Mouse (Mus musculus): Measurements from ENCODE around the gene Ntm. TPM values are rescaled to one million over a fixed set of nuclear protein-coding genes. Genes with fewer than 3 reads are reported as not detected.

The Ntm gene
- polyA plus RNA-seq, 1 experiment from 2014 or later, result 39.6 TPM

DNA sequence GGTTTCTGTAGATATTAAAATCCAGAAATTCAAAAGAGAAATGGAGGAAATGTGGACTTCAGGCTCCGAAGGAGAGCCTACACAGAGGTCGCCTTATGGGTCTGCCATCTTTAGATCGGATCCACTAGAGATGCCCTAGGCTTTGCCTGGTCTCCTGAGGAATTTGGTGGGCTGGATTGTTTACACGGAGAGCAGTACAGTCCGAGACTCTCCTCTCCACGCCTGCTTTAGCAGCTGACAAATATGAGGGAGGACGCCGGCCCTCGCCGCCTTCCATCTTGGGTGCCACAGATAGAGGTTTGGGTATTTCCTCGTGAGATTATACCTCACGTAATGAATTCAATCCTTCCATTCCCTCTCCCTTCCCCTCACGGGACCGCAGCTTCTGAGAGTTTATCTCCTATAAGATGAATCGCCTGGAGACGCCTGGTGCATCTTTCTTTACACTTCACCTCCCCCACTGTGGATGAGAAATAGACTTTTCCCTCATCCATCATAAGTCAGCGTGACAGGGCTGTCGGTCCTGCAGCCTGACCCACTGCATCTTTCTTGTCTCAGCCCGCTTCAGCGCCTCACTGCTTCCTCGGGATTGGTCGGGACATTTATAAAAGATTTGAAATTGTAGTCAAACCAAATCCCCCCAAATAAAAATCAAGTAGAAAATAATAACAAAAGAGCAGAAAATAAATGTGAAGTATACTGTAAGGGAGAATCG lies 191.7 kb downstream of the Ntm start:
- H3K4me2 ChIP-seq, result peak overlapping the region; percentile 43

DNA sequence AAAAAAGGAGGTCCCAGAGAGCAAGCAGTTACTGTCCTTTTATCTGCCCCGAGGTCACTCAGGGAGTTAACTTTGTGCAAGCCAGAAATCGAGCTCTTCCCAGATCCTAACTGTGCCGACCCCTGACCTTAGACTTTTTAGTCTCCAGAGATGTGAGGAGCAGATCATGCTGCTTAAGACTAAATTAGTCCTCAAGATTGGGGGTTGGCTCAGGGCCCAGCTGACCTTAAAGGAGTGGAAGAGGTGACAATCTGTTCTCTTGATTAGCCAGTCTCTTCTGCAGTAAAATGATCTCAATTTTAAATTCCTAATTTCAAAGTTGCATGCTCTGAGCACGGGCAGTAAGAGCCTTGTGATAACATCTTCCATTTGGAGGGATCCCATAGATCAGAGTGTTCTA lies 193.6 kb downstream of the Ntm start:
- ATAC-seq (ENCODE audit: extremely low read depth, insufficient number of reproducible peaks, low FRiP score, low TSS enrichment), result no peak
- no peaks in the 10 kb centered on the region for H3K36me3 ChIP-seq
- no peak overlapping the region for H3K4me3 ChIP-seq
- H3K9ac ChIP-seq, result no peak overlapping the region
- peaks cover 22% of the 10 kb centered on the region; the same call in 1 of the 2 replicates for H3K4me1 ChIP-seq
- H3K27me3 ChIP-seq (replicated peaks), result peaks cover under 1% of the 10 kb centered on the region
- H3K4me2 ChIP-seq, result no peak overlapping the region
- H3K9me3 ChIP-seq, result no peaks in the 10 kb centered on the region
- 39% methylated on average over 4 of the region's 4 CpGs for WGBS
- H3K27ac ChIP-seq (replicated peaks), result no peak overlapping the region

More for the DNA sequence above, 191.7 kb downstream of the Ntm start:
- Histone ChIP-seq H3K9me3 (no peaks in the 10 kb centered on the region), H3K27me3 (replicated peaks) (no peaks in the 10 kb centered on the region), H3K4me1 (peaks cover 22% of the 10 kb centered on the region; the same call in 1 of the 2 replicates), H3K9ac (no peak overlapping the region), H3K27ac (replicated peaks) (peak overlapping the region; percentile 56; the same call in 1 of the 2 replicates), H3K4me3 (no peak overlapping the region), H3K36me3 (no peaks in the 10 kb centered on the region)
- WGBS, result 42% methylated on average over 23 of the region's 23 CpGs
- no peak for ATAC-seq (ENCODE audit: extremely low read depth, insufficient number of reproducible peaks, low FRiP score, low TSS enrichment)

- no peak for ATAC-seq (ENCODE audit: extremely low read depth, insufficient number of reproducible peaks, low FRiP score, low TSS enrichment)
- Histone ChIP-seq H3K4me2 (no peak overlapping the region), H3K27me3 (replicated peaks) (peaks cover 24% of the 10 kb centered on the region), H3K9ac (no peak overlapping the region), H3K4me3 (no peak overlapping the region), H3K36me3 (no peaks in the 10 kb centered on the region), H3K4me1 (peaks cover 13% of the 10 kb centered on the region; the same call in 1 of the 2 replicates), H3K27ac (replicated peaks) (no peak overlapping the region), H3K9me3 (no peaks in the 10 kb centered on the region)
- 68% methylated on average over 6 of the region's 6 CpGs for WGBS
Observed at GRCm38 (mm10) chr9:29765990-29766980, 196.7 kb downstream of the Ntm start.

DNA sequence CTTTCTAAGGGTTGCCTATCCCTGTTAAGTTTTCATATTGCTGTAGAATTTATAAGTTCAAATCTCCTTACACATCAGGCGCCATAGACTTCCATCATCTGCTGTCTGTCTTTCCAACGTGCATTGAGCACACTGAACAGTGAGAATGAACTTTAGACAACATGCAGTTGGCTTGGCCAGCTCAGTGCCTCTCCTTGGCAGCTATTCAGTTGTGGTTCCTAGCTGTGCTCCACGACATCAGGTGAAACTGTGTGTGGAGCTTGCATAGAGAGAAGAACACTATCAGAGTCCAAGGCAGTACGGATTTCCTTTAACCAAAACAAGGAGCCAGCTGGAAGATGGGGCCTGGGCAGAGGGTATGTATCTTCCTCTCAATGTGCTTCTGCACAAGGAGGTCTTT lies 199.6 kb downstream of the Ntm start:
- WGBS, result 71% methylated on average over 4 of the region's 4 CpGs
- peaks cover 30% of the 10 kb centered on the region for H3K27me3 ChIP-seq (replicated peaks)
- H3K36me3 ChIP-seq, result no peaks in the 10 kb centered on the region
- no peaks in the 10 kb centered on the region for H3K9me3 ChIP-seq
- no peak for ATAC-seq (ENCODE audit: extremely low read depth, insufficient number of reproducible peaks, low FRiP score, low TSS enrichment)
- H3K27ac ChIP-seq (replicated peaks), result no peak overlapping the region
- no peak overlapping the region for H3K9ac ChIP-seq
- no peak overlapping the region for H3K4me2 ChIP-seq
- no peak overlapping the region for H3K4me3 ChIP-seq
- H3K4me1 ChIP-seq, result peaks cover 16% of the 10 kb centered on the region

DNA sequence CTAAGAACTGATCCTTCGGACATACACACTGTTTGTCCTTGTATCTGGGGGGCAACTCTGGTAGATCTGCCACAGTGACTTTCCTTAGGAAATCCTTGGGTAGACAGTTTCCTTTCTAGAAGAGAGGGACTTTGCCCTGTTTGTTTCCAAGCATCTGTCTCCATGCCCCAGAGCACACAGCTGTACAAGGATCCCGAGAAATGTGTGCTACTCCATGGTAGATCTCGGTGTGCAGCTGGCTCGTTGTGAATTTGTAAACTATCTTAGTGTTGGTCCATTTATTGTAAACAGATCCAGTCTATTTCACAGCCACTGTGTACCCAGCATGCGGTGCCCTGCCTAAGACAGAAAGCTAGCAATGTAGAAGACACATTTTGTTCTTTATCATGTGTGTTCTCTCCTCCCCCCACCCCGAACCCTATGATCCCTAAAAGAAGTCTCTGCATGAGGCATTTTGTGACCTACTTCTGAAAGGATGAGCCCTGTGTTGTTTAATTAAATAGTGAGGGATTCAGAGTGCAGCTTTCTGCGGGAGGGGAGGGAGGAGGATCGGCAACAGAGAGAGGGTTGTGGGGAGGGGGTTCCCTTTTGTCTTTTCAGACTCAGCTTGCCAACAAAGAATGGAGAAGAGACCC lies 200.9 kb downstream of the Ntm start:
- Histone ChIP-seq H3K4me3 (no peak overlapping the region), H3K4me1 (peaks cover 11% of the 10 kb centered on the region), H3K9me3 (no peaks in the 10 kb centered on the region), H3K27me3 (replicated peaks) (peaks cover 30% of the 10 kb centered on the region), H3K27ac (replicated peaks) (no peak overlapping the region), H3K4me2 (no peak overlapping the region), H3K36me3 (no peaks in the 10 kb centered on the region), H3K9ac (no peak overlapping the region)
- no peak for ATAC-seq (ENCODE audit: extremely low read depth, insufficient number of reproducible peaks, low FRiP score, low TSS enrichment)
- WGBS, result 64% methylated on average over 8 of the region's 8 CpGs

- Histone ChIP-seq H3K36me3 (no peaks in the 10 kb centered on the region), H3K9me3 (no peaks in the 10 kb centered on the region), H3K4me1 (peaks cover 10% of the 10 kb centered on the region), H3K9ac (no peak overlapping the region), H3K4me3 (no peak overlapping the region), H3K4me2 (no peak overlapping the region), H3K27me3 (replicated peaks) (peaks cover 30% of the 10 kb centered on the region), H3K27ac (replicated peaks) (no peak overlapping the region)
- ATAC-seq (ENCODE audit: extremely low read depth, insufficient number of reproducible peaks, low FRiP score, low TSS enrichment), result no peak
- 70% methylated on average over 5 of the region's 5 CpGs for WGBS
Observed at GRCm38 (mm10) chr9:29761511-29761910, 201.4 kb downstream of the Ntm start.

DNA sequence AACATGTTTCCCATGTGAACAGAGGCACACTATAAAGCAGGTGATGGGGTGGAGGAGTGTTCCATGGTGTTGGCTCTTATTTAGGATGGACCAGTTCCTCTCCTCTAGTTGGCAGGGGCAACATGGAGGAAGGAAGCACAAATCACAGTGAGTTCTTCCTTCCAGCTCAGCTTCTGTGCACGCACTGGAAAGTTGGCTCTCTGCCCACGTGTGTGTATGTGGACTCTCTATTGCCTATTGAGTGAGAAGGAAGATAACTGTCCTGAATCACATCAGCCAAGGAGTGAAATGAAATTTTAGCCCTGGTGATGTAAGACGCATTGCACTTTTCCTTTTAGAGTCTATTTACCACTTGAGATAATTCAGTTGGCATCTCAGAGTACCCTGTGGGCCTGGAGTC lies 203.0 kb downstream of the Ntm start:
- no peak for ATAC-seq (ENCODE audit: extremely low read depth, insufficient number of reproducible peaks, low FRiP score, low TSS enrichment)

GRCm38 (mm10) chr9:29759060-29759459 lies 203.9 kb downstream of the Ntm start:
- H3K9ac ChIP-seq, result no peak overlapping the region
- H3K27ac ChIP-seq (replicated peaks), result no peak overlapping the region
- peaks cover 10% of the 10 kb centered on the region for H3K4me1 ChIP-seq
- 79% methylated on average over 2 of the region's 2 CpGs for WGBS
- H3K36me3 ChIP-seq, result no peaks in the 10 kb centered on the region
- peaks cover 26% of the 10 kb centered on the region for H3K27me3 ChIP-seq (replicated peaks)
- no peak overlapping the region for H3K4me3 ChIP-seq
- H3K4me2 ChIP-seq, result no peak overlapping the region
- no peak for ATAC-seq (ENCODE audit: extremely low read depth, insufficient number of reproducible peaks, low FRiP score, low TSS enrichment)
- H3K9me3 ChIP-seq, result no peaks in the 10 kb centered on the region

More for the DNA sequence above, 203.0 kb downstream of the Ntm start:
- peaks cover 10% of the 10 kb centered on the region for H3K4me1 ChIP-seq
- no peak overlapping the region for H3K4me3 ChIP-seq
- peaks cover 30% of the 10 kb centered on the region for H3K27me3 ChIP-seq (replicated peaks)
- WGBS, result 27% methylated on average over 3 of the region's 3 CpGs
- no peak overlapping the region for H3K4me2 ChIP-seq
- no peaks in the 10 kb centered on the region for H3K36me3 ChIP-seq
- no peak overlapping the region for H3K27ac ChIP-seq (replicated peaks)
- H3K9me3 ChIP-seq, result no peaks in the 10 kb centered on the region
- no peak overlapping the region for H3K9ac ChIP-seq

- Histone ChIP-seq H3K36me3 (no peaks in the 10 kb centered on the region), H3K27me3 (replicated peaks) (no peaks in the 10 kb centered on the region), H3K4me1 (peaks cover 13% of the 10 kb centered on the region), H3K9me3 (no peaks in the 10 kb centered on the region), H3K4me2 (no peak overlapping the region), H3K27ac (replicated peaks) (no peak overlapping the region), H3K9ac (no peak overlapping the region), H3K4me3 (no peak overlapping the region)
- no peak for ATAC-seq (ENCODE audit: extremely low read depth, insufficient number of reproducible peaks, low FRiP score, low TSS enrichment)
Observed at GRCm38 (mm10) chr9:29754374-29754773, 208.6 kb downstream of the Ntm start.

DNA sequence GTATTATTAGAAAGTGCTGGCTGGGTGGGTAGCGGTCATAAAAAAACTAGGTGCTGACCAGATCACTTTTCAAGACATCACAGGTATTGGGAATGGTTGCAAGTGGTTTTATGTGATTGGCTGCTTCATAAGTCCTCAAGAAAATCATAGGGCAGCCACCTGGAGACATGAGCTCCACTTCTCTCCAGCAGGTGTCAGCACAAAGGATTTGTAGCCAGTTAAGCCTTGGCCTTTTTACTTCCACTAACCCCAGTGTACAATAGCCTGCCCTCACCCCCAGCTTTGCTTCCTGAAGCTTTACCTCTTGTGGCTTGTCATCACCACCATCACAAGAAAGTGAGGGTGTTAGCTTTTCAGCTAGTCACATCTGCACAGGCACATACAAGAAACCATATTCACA lies 211.5 kb downstream of the Ntm start:
- 50% methylated on average over 1 of the region's 1 CpGs for WGBS

GRCm38 (mm10) chr9:29750371-29751014 lies 212.4 kb downstream of the Ntm start:
- Histone ChIP-seq H3K9ac (peak overlapping the region; percentile 61), H3K4me3 (peak overlapping the region; percentile 44), H3K27me3 (replicated peaks) (no peaks in the 10 kb centered on the region), H3K9me3 (no peaks in the 10 kb centered on the region), H3K4me2 (peak overlapping the region; percentile 71), H3K4me1 (peaks cover 13% of the 10 kb centered on the region), H3K36me3 (no peaks in the 10 kb centered on the region), H3K27ac (replicated peaks) (no peak overlapping the region)
- WGBS, result 15% methylated on average over 15 of the region's 15 CpGs
- no peak for ATAC-seq (ENCODE audit: extremely low read depth, insufficient number of reproducible peaks, low FRiP score, low TSS enrichment)

More for the DNA sequence above, 211.5 kb downstream of the Ntm start:
- no peaks in the 10 kb centered on the region for H3K9me3 ChIP-seq
- no peak overlapping the region for H3K9ac ChIP-seq
- no peaks in the 10 kb centered on the region for H3K27me3 ChIP-seq (replicated peaks)
- H3K36me3 ChIP-seq, result no peaks in the 10 kb centered on the region
- no peak overlapping the region for H3K27ac ChIP-seq (replicated peaks)
- peaks cover 13% of the 10 kb centered on the region for H3K4me1 ChIP-seq
- no peak overlapping the region for H3K4me3 ChIP-seq
- no peak overlapping the region for H3K4me2 ChIP-seq
- no peak for ATAC-seq (ENCODE audit: extremely low read depth, insufficient number of reproducible peaks, low FRiP score, low TSS enrichment)
